Mouse (Mus musculus) limb, embryonic 12.5 days (tissue): ENCODE measurements around the gene Rarg. TPM values are rescaled to one million over a fixed set of nuclear protein-coding genes. Genes with fewer than 3 reads are reported as not detected.
"Not testable (repeated sequence)": the region's sequence is repeated elsewhere in the genome, so short reads cannot be mapped to it uniquely, and the experiment has no call there.

Source experiments
- ATAC-seq: fragments of 200-750 bp; cut with Nextera tagmentation; 2 replicates; pipeline ENCODE4 v1.8.0; 2017; ENCODE audit warnings: low read depth, moderate TSS enrichment; ENCODE audit not compliant: insufficient number of reproducible peaks, insufficient read depth, low FRiP score, low TSS enrichment
- H3K27ac ChIP-seq: fragments of 300-500 bp; sonication (generic); 2 replicates; pipeline ENCODE4 v1.5.1; 2016; ENCODE audit warnings: mild to moderate bottlenecking, moderate library complexity
- H3K27me3 ChIP-seq: fragments of 300-500 bp; sonication (generic); 2 replicates; pipeline ENCODE4 v1.6.1; 2016; ENCODE audit warnings: mild to moderate bottlenecking, moderate library complexity
- H3K36me3 ChIP-seq: fragments of 300-500 bp; sonication (generic); 2 replicates; pipeline ENCODE4 v1.6.1; 2016; ENCODE audit warnings: mild to moderate bottlenecking, moderate library complexity
- H3K4me1 ChIP-seq: fragments of 300-500 bp; sonication (generic); replicated peaks from 2 replicates; pipeline ENCODE4 v1.6.1; 2016
- H3K4me2 ChIP-seq: fragments of 300-500 bp; sonication (generic); 2 replicates; pipeline ENCODE4 v1.6.1; 2016; ENCODE audit warnings: mild to moderate bottlenecking, moderate library complexity
- H3K4me3 ChIP-seq: fragments of 300-500 bp; sonication (generic); replicated peaks from 2 replicates; pipeline ENCODE4 v1.5.1; 2016; ENCODE audit warnings: mild to moderate bottlenecking
- H3K9ac ChIP-seq: fragments of 300-500 bp; sonication (generic); replicated peaks from 2 replicates; pipeline ENCODE4 v1.6.1; 2016; ENCODE audit warnings: mild to moderate bottlenecking, moderate library complexity
- H3K9me3 ChIP-seq: fragments of 300-500 bp; sonication (generic); 2 replicates; pipeline ENCODE4 v1.6.1; 2016; ENCODE audit warnings: mild to moderate bottlenecking, moderate library complexity
- WGBS: fragments of 180-500 bp; shearing (Covaris S2); methylation state at CpG from one replicate; pipeline ENCODE4 v1.1.7; 2016; 5-methylcytosine and 5-hydroxymethylcytosine counted together
- polyA plus RNA-seq: library from polyadenylated mRNA; unstranded; fragments of >200 nt; fragmentation: Nextera tagmentation; extraction: Ambion mirVana; gene quantifications from 2 replicates; pipeline ENCODE4 v1.2.1, GENCODE M21; 2016

Rarg gene
- polyA plus RNA-seq, 1 experiment from 2014 or later, result 137 TPM

- peaks cover 22% of the 10 kb centered on the region for H3K4me1 ChIP-seq
- H3K4me2 ChIP-seq, result no peak overlapping the region
- no peak overlapping the region for H3K4me3 ChIP-seq
- peak overlapping the region; percentile 72 for H3K27ac ChIP-seq
- 40% methylated on average over 21 of the region's 21 CpGs for WGBS
- H3K27me3 ChIP-seq, result no peaks in the 10 kb centered on the region
- no peaks in the 10 kb centered on the region for H3K9me3 ChIP-seq
- peaks cover 70% of the 10 kb centered on the region for H3K36me3 ChIP-seq
- ATAC-seq, result no peak
- H3K9ac ChIP-seq, result peak overlapping the region; percentile 31; the same call in 1 of the 2 replicates
Observed at GRCm38 (mm10) chr15:102235371-102236027, 21.8 kb downstream of the Rarg start.

GRCm38 (mm10) chr15:102233896-102234295 is 23.4 kb downstream of the Rarg start:
- Histone ChIP-seq H3K9me3 (no peaks in the 10 kb centered on the region), H3K36me3 (peaks cover 56% of the 10 kb centered on the region), H3K27me3 (no peaks in the 10 kb centered on the region), H3K4me3 (no peak overlapping the region), H3K27ac (peak overlapping the region; percentile 72; the same call in 1 of the 2 replicates), H3K4me2 (no peak overlapping the region), H3K9ac (no peak overlapping the region), H3K4me1 (peaks cover 22% of the 10 kb centered on the region)
- WGBS, result 11% methylated on average over 2 of the region's 2 CpGs
- ATAC-seq, result no peak

GRCm38 (mm10) chr15:102232764-102233163 is 24.6 kb downstream of the Rarg start:
- Histone ChIP-seq H3K4me1 (peaks cover 22% of the 10 kb centered on the region), H3K27ac (no peak overlapping the region), H3K4me3 (no peak overlapping the region), H3K36me3 (peaks cover 45% of the 10 kb centered on the region), H3K4me2 (no peak overlapping the region), H3K9me3 (no peaks in the 10 kb centered on the region), H3K27me3 (no peaks in the 10 kb centered on the region), H3K9ac (no peak overlapping the region)
- 63% methylated on average over 7 of the region's 7 CpGs for WGBS
- ATAC-seq, result no peak

- no peak within 1 kb of the TSS for H3K4me3 ChIP-seq
- WGBS, result 42% methylated on average over 6 of the region's 6 CpGs
- peaks cover 22% of the 10 kb centered on the region for H3K4me1 ChIP-seq
- H3K27ac ChIP-seq, result peak within 1 kb of the TSS; percentile 29; the same call in 1 of the 2 replicates
- no peaks in the 10 kb centered on the region for H3K9me3 ChIP-seq
- H3K9ac ChIP-seq, result no peak within 1 kb of the TSS
- H3K4me2 ChIP-seq, result no peak within 1 kb of the TSS
- no peak for ATAC-seq
- H3K36me3 ChIP-seq, result peaks cover 35% of the 10 kb centered on the region
- H3K27me3 ChIP-seq, result no peaks in the 10 kb centered on the region
Observed at GRCm38 (mm10) chr15:102231748-102232147, 25.6 kb downstream of the Rarg start, which contains the start of gene Itgb7. Gene Itgb7 (minus strand): TSS chr15:102231944.

GRCm38 (mm10) chr15:102230408-102231321 is 26.7 kb downstream of the Rarg start:
- WGBS, result 79% methylated on average over 17 of the region's 17 CpGs
- H3K4me2 ChIP-seq, result no peak overlapping the region
- no peaks in the 10 kb centered on the region for H3K27me3 ChIP-seq
- no peak overlapping the region for H3K27ac ChIP-seq
- H3K36me3 ChIP-seq, result peaks cover 24% of the 10 kb centered on the region
- no peak for ATAC-seq
- no peak overlapping the region for H3K9ac ChIP-seq
- peaks cover 15% of the 10 kb centered on the region for H3K4me1 ChIP-seq
- no peaks in the 10 kb centered on the region for H3K9me3 ChIP-seq
- no peak overlapping the region for H3K4me3 ChIP-seq

- H3K27ac ChIP-seq, H3K9me3 ChIP-seq, H3K4me2 ChIP-seq, H3K36me3 ChIP-seq, H3K9ac ChIP-seq, ATAC-seq, H3K4me3 ChIP-seq, H3K4me1 ChIP-seq: not testable (repeated sequence)
- H3K27me3 ChIP-seq, result peaks cover 28% of the 10 kb centered on the region
- WGBS, result 75% methylated on average over 6 of the region's 6 CpGs
Observed at GRCm38 (mm10) chr15:102225619-102226018, 31.7 kb downstream of the Rarg start.

- Histone ChIP-seq H3K27me3 (peaks cover 28% of the 10 kb centered on the region), H3K4me3 (peak overlapping the region; percentile 45), H3K4me1 (peaks cover 8% of the 10 kb centered on the region), H3K9ac (peak overlapping the region; percentile 57; the same call in 1 of the 2 replicates), H3K9me3 (no peaks in the 10 kb centered on the region), H3K36me3 (no peaks in the 10 kb centered on the region), H3K27ac (no peak overlapping the region), H3K4me2 (peak overlapping the region; percentile 84)
- peak; percentile 4; the same call in 1 of the 2 replicates for ATAC-seq
- WGBS, result 16% methylated on average over 21 of the region's 21 CpGs
Observed at GRCm38 (mm10) chr15:102224992-102225617, 32.2 kb downstream of the Rarg start.

GRCm38 (mm10) chr15:102224186-102224991 is 32.9 kb downstream of the Rarg start:
- Histone ChIP-seq H3K36me3 (no peaks in the 10 kb centered on the region), H3K4me1 (peaks cover 8% of the 10 kb centered on the region), H3K27ac (no peak overlapping the region), H3K4me3 (peak overlapping the region; percentile 45), H3K4me2 (peak overlapping the region; percentile 84), H3K9ac (peak overlapping the region; percentile 57), H3K9me3 (no peaks in the 10 kb centered on the region), H3K27me3 (peaks cover 28% of the 10 kb centered on the region)
- ATAC-seq, result peak; percentile 84
- WGBS, result 2% methylated on average over 43 of the region's 43 CpGs

- no peak overlapping the region; the same call in 1 of the 2 replicates for H3K9ac ChIP-seq
- peaks cover 5% of the 10 kb centered on the region; the same call in 1 of the 2 replicates for H3K36me3 ChIP-seq
- H3K27me3 ChIP-seq, result peaks cover 28% of the 10 kb centered on the region
- no peak for ATAC-seq
- peaks cover 8% of the 10 kb centered on the region for H3K4me1 ChIP-seq
- H3K4me2 ChIP-seq, result no peak overlapping the region
- WGBS, result 61% methylated on average over 10 of the region's 10 CpGs
- no peaks in the 10 kb centered on the region for H3K9me3 ChIP-seq
- no peak overlapping the region for H3K27ac ChIP-seq
- no peak overlapping the region for H3K4me3 ChIP-seq
Observed at GRCm38 (mm10) chr15:102222386-102222785, 34.9 kb downstream of the Rarg start.

GRCm38 (mm10) chr15:102217325-102217724 is 40.0 kb downstream of the Rarg start:
- no peak for ATAC-seq
- Histone ChIP-seq H3K27me3 (peaks cover 5% of the 10 kb centered on the region; the same call in 1 of the 2 replicates), H3K9ac (no peak overlapping the region), H3K4me3 (no peak overlapping the region), H3K9me3 (no peaks in the 10 kb centered on the region), H3K4me2 (no peak overlapping the region), H3K27ac (peak overlapping the region; percentile 29; the same call in 1 of the 2 replicates), H3K4me1 (peaks cover 2% of the 10 kb centered on the region; the same call in 1 of the 2 replicates), H3K36me3 (peaks cover 55% of the 10 kb centered on the region)
- 85% methylated on average over 7 of the region's 7 CpGs for WGBS
